ENCODE assay signal across 8 mouse cellular contexts in genomic region chr6:134606949-134607746, GRCm38 (mm10). TPM values are rescaled to one million over a fixed set of nuclear protein-coding genes. Genes with fewer than 3 reads are reported as not detected.
DNase-seq lines count a peak whose midpoint lies in the region; ATAC-seq lines count a peak whose summit lies in the region.

No protein-coding gene starts in this region.

- H3K9ac ChIP-seq in midbrain, embryonic 16.5 days (ENCODE audit: low read depth, low read length) = no peak overlapping the region

- no peaks in the 10 kb centered on the region for H3K27me3 ChIP-seq in limb, embryonic 10.5 days (ENCODE audit: low read depth, poor library complexity, severe bottlenecking)
- no peaks in the 10 kb centered on the region for H3K27me3 ChIP-seq in midbrain, embryonic 16.5 days (ENCODE audit: control insufficient read depth, insufficient read depth, low read depth, low read length)

- peak overlapping the region; percentile 51 for H3K27ac ChIP-seq in limb, embryonic 10.5 days
- no peak overlapping the region for H3K27ac ChIP-seq in midbrain, embryonic 16.5 days (ENCODE audit: low read length)

- no peaks in the 10 kb centered on the region for H3K36me3 ChIP-seq in limb, embryonic 10.5 days
- H3K36me3 ChIP-seq in midbrain, embryonic 16.5 days (ENCODE audit: control insufficient read depth, insufficient read depth, low read length) = no peaks in the 10 kb centered on the region

- no peak overlapping the region for H3K4me2 ChIP-seq in midbrain, embryonic 16.5 days (ENCODE audit: low read length)

- intact Hi-C loops in heart, postnatal 36 days (cut with DNase I) = loop anchor here (1.0 to 2.0 kb wide), 3 partner anchors 41 to 182 kb away; partner anchors contain the start of gene Lrp6

- 65% methylated on average over 9 of the region's 9 CpGs for WGBS in limb, embryonic 10.5 days
- 54% methylated on average over 9 of the region's 9 CpGs for WGBS in midbrain, embryonic 16.5 days

- H3K4me1 ChIP-seq in limb, embryonic 10.5 days = peaks cover 28% of the 10 kb centered on the region
- 0 out of 2 replicates have a peak, but pooled peaks cover 3% of the 10 kb centered on the region for H3K4me1 ChIP-seq in midbrain, embryonic 16.5 days (ENCODE audit: control insufficient read depth, insufficient read depth, low read length)

- DNase-seq in adrenal gland, adult 2 months = peak; percentile 44
- no peak for DNase-seq in adrenal gland, adult 18-20 months (ENCODE audit: low spot score in 2 of 2)
- peak; percentile 14 for DNase-seq in urinary bladder, postnatal 25 days (ENCODE audit: low spot score)
- DNase-seq in urinary bladder, postnatal 10 days (ENCODE audit: low spot score) = no peak
- DNase-seq in heart, postnatal 36 days = peak; percentile 25 to 54
- no peak for DNase-seq in limb, embryonic 10.5 days (ENCODE audit: low spot score)
- DNase-seq in urinary bladder, postnatal 4 days (ENCODE audit: low spot score in 2 of 2) = no peak

- no peak overlapping the region for H3K4me3 ChIP-seq in limb, embryonic 10.5 days
- H3K4me3 ChIP-seq in midbrain, embryonic 16.5 days (ENCODE audit: low read depth, low read length) = no peak overlapping the region

- no peaks in the 10 kb centered on the region for H3K9me3 ChIP-seq in limb, embryonic 10.5 days (replicated peaks)
- H3K9me3 ChIP-seq in midbrain, embryonic 16.5 days (replicated peaks; ENCODE audit: control insufficient read depth, low read length, poor library complexity, severe bottlenecking) = no peaks in the 10 kb centered on the region

- peak; percentile 55; the same call in 1 of the 2 replicates for ATAC-seq in midbrain, embryonic 16.5 days

RNA-seq across cellular contexts. Expression of gene Mansc1, which starts 25.1 kb away (rescaled TPM):
- 1 to 10 TPM; 2.9 to 6.3 TPM for total RNA-seq in adrenal gland, adult 2 months (2021)
- 2.6 and 3.7 TPM in 2 replicates for polyA plus RNA-seq in adrenal gland, adult 2 months (2012; rRNA removed)
- total RNA-seq in adrenal gland, adult 18-20 months (2021) = 1 to 10 TPM; 3.3 to 4.5 TPM
- total RNA-seq in heart, postnatal 36 days (2021) = 1 to 10 TPM; 4.6 to 5.1 TPM
- 0.33 and 0.51 TPM in 2 replicates for polyA plus RNA-seq in limb, embryonic 10.5 days (2016; fragmentation: Nextera tagmentation; extraction: Ambion mirVana)
- polyA plus RNA-seq in midbrain, embryonic 16.5 days (2015; fragmentation: Nextera tagmentation; extraction: Ambion mirVana) = 1.0 and 1.2 TPM in 2 replicates

RNA-seq across cellular contexts. Expression of gene Borcs5, which starts 32.2 kb away (rescaled TPM):
- 10 to 100 TPM; 11.9 to 20.5 TPM for total RNA-seq in adrenal gland, adult 2 months (2021)
- polyA plus RNA-seq in adrenal gland, adult 2 months (2012; rRNA removed) = 53.5 and 57.0 TPM in 2 replicates
- 10 to 100 TPM; 12.2 to 13.2 TPM for total RNA-seq in adrenal gland, adult 18-20 months (2021)
- total RNA-seq in heart, postnatal 36 days (2021) = 10 to 100 TPM in 1 of 2 experiments, 1 to 10 TPM in 1; 9.9 to 10.2 TPM
- 14.8 and 18.0 TPM in 2 replicates for polyA plus RNA-seq in limb, embryonic 10.5 days (2016; fragmentation: Nextera tagmentation; extraction: Ambion mirVana)
- polyA plus RNA-seq in midbrain, embryonic 16.5 days (2015; fragmentation: Nextera tagmentation; extraction: Ambion mirVana) = 45.3 and 46.2 TPM in 2 replicates

RNA-seq across cellular contexts. Expression of gene Lrp6, which starts 40.4 kb away (rescaled TPM):
- total RNA-seq in adrenal gland, adult 2 months (2021) = 10 to 100 TPM; 71.1 to 71.2 TPM
- polyA plus RNA-seq in adrenal gland, adult 2 months (2012; rRNA removed) = 27.1 and 44.6 TPM in 2 replicates
- 10 to 100 TPM; 57.2 to 78.3 TPM for total RNA-seq in adrenal gland, adult 18-20 months (2021)
- 10 to 100 TPM; 52.1 to 57.6 TPM for total RNA-seq in heart, postnatal 36 days (2021)
- 25.3 and 33.4 TPM in 2 replicates for polyA plus RNA-seq in limb, embryonic 10.5 days (2016; fragmentation: Nextera tagmentation; extraction: Ambion mirVana)
- 14.4 and 16.7 TPM in 2 replicates for polyA plus RNA-seq in midbrain, embryonic 16.5 days (2015; fragmentation: Nextera tagmentation; extraction: Ambion mirVana)

Comparison
In these comparisons a context has a peak if more than half of its experiments do, and no peak if none do; other contexts are left out.
1. DNase-seq: peak in adrenal gland, adult 2 months (single experiment), urinary bladder, postnatal 25 days (single experiment) and heart, postnatal 36 days (2 of 2); none in adrenal gland, adult 18-20 months (0 of 2), urinary bladder, postnatal 10 days (single experiment), limb, embryonic 10.5 days (single experiment) and urinary bladder, postnatal 4 days (0 of 2).